Mouse (Mus musculus) lung, embryonic 15.5 days (tissue): ENCODE results near the gene Glb1l2. TPM values are rescaled to one million over a fixed set of nuclear protein-coding genes. Genes with fewer than 3 reads are reported as not detected.

Experiments used
- ATAC-seq: fragments of 200-750 bp; cut with Nextera tagmentation; 2 replicates; pipeline ENCODE4 v1.8.0; 2017; ENCODE audit warnings: moderate number of reproducible peaks, borderline replicate concordance; ENCODE audit not compliant: low FRiP score, low TSS enrichment; ENCODE audit errors: extremely low read depth
- H3K27ac ChIP-seq: fragments of 300-500 bp; sonication (generic); 2 replicates; pipeline ENCODE4 v1.5.1; 2015; ENCODE audit warnings: moderate library complexity, mild to moderate bottlenecking, inconsistent platforms
- H3K27me3 ChIP-seq: fragments of 300-500 bp; sonication (generic); 2 replicates; pipeline ENCODE4 v1.6.1; 2015; ENCODE audit warnings: inconsistent platforms
- H3K36me3 ChIP-seq: fragments of 300-500 bp; sonication (generic); 2 replicates; pipeline ENCODE4 v1.6.1; 2015; ENCODE audit warnings: inconsistent platforms
- H3K4me1 ChIP-seq: fragments of 300-500 bp; sonication (generic); 2 replicates; pipeline ENCODE4 v1.6.1; 2015; ENCODE audit warnings: inconsistent platforms
- H3K4me2 ChIP-seq: fragments of 300-500 bp; sonication (generic); 2 replicates; pipeline ENCODE4 v1.6.1; 2015; ENCODE audit warnings: inconsistent platforms, mild to moderate bottlenecking, moderate library complexity
- H3K4me3 ChIP-seq: fragments of 300-500 bp; sonication (generic); 2 replicates; pipeline ENCODE4 v1.5.1; 2015; ENCODE audit warnings: mild to moderate bottlenecking, inconsistent platforms
- H3K9ac ChIP-seq: fragments of 300-500 bp; sonication (generic); 2 replicates; pipeline ENCODE4 v1.6.1; 2015; ENCODE audit warnings: inconsistent platforms
- H3K9me3 ChIP-seq: fragments of 300-500 bp; sonication (generic); 2 replicates; pipeline ENCODE4 v1.6.1; 2016; ENCODE audit warnings: inconsistent platforms
- whole genome bisulfite sequencing: fragments of 180-500 bp; shearing (Covaris S2); methylation state at CpG from one replicate; pipeline ENCODE4 v1.1.7; 2015; 5-methylcytosine and 5-hydroxymethylcytosine counted together
- polyA plus RNA-seq: library from polyadenylated mRNA; unstranded; fragments of >200 nt; fragmentation: Nextera tagmentation; extraction: Ambion mirVana; gene quantifications from 2 replicates; pipeline ENCODE4 v1.2.1, GENCODE M21; 2015

Glb1l2 gene
- polyA plus RNA-seq, 1 experiment from 2014 or later: 8.1 TPM

GRCm38 (mm10) chr9:26775700-26776099, 30.6 kb downstream of the Glb1l2 start:
- 68% methylated on average over 2 of the region's 2 CpGs for WGBS
- no peak overlapping the region for H3K4me2 ChIP-seq
- H3K36me3 ChIP-seq: no peaks in the 10 kb centered on the region
- no peaks in the 10 kb centered on the region for H3K27me3 ChIP-seq
- H3K27ac ChIP-seq: no peak overlapping the region
- no peak overlapping the region for H3K9ac ChIP-seq
- ATAC-seq: no peak
- H3K4me3 ChIP-seq: no peak overlapping the region
- no peaks in the 10 kb centered on the region for H3K4me1 ChIP-seq
- H3K9me3 ChIP-seq: no peaks in the 10 kb centered on the region

GRCm38 (mm10) chr9:26768181-26768580, 38.1 kb downstream of the Glb1l2 start:
- Histone ChIP-seq H3K4me3 (no peak overlapping the region), H3K27ac (no peak overlapping the region), H3K9me3 (no peaks in the 10 kb centered on the region), H3K4me1 (no peaks in the 10 kb centered on the region), H3K9ac (no peak overlapping the region), H3K27me3 (no peaks in the 10 kb centered on the region), H3K4me2 (no peak overlapping the region), H3K36me3 (no peaks in the 10 kb centered on the region)
- ATAC-seq: no peak
- WGBS: 74% methylated on average over 3 of the region's 3 CpGs

DNA sequence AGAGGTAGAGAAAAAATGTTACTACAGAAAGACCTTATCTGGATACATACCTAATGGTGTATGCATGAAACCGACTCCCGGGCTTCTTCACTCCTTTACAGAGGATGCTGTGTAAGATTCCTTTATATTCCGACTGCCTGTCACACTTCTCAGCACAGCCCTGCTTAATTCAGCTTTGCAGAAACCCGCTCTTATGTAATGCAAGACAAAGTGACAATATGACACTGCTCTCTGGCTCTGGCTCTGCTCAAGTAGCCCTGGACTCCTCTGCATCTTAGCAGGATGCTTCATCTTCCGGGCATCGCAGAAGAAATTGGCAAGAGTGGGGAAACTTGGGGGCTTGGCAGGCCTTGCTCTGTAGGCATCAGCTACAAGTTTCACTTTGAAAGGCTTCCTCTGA, 43.8 kb downstream of the Glb1l2 start:
- Histone ChIP-seq H3K27me3 (no peaks in the 10 kb centered on the region), H3K36me3 (no peaks in the 10 kb centered on the region)
- 84% methylated on average over 6 of the region's 6 CpGs for WGBS

DNA sequence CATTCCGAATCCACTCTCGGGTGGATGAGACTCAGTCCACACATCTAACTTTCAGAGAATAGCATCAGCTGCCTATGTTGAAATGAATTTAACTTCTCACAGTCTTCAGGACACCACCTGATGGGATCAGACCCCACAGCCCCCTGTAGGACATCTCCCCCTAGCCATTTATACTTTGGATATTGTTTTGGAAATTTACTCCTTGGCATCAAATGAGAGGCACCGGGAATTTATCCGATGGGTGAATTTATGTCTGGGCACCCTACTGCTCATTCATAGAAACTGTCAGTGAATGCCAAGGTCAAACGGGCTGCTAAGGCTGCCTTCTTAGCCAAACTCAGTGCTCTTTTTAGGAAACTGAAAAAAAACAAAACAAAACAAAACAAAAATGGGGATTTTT, 45.7 kb downstream of the Glb1l2 start:
- 63% methylated on average over 5 of the region's 5 CpGs for WGBS
- H3K27me3 ChIP-seq: no peaks in the 10 kb centered on the region
- no peak overlapping the region for H3K4me3 ChIP-seq
- no peak overlapping the region for H3K4me2 ChIP-seq
- no peaks in the 10 kb centered on the region for H3K9me3 ChIP-seq
- no peak for ATAC-seq
- no peak overlapping the region for H3K27ac ChIP-seq
- H3K4me1 ChIP-seq: no peaks in the 10 kb centered on the region
- H3K36me3 ChIP-seq: no peaks in the 10 kb centered on the region
- no peak overlapping the region for H3K9ac ChIP-seq

More for the DNA sequence above, 43.8 kb downstream of the Glb1l2 start:
- no peak overlapping the region for H3K9ac ChIP-seq
- no peaks in the 10 kb centered on the region for H3K4me1 ChIP-seq
- H3K9me3 ChIP-seq: no peaks in the 10 kb centered on the region
- ATAC-seq: no peak
- H3K4me3 ChIP-seq: no peak overlapping the region
- no peak overlapping the region for H3K27ac ChIP-seq
- no peak overlapping the region for H3K4me2 ChIP-seq

GRCm38 (mm10) chr9:26760081-26760480, 46.2 kb downstream of the Glb1l2 start:
- no peak overlapping the region for H3K4me2 ChIP-seq
- no peak for ATAC-seq
- H3K4me3 ChIP-seq: no peak overlapping the region

DNA sequence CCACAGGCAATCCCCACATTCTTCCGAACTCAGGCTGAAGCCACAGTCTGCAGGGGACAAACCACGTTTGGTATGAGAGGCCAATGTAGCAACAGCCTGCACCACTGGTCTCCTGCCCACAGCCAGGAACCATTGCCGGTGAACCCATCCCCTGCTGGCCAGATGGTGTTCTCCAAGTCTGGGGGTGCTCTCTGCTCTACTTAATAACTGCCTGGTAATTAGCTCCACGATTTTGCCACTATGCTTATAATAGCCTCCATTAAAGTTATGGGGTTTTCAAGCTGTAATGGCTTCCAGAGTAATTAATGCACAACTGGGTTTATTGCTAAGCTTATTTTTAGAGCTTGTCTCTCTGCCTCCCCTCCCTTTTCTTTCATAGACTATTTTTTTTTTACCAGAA, 57.4 kb downstream of the Glb1l2 start:
- Histone ChIP-seq H3K36me3 (no peaks in the 10 kb centered on the region), H3K4me1 (no peaks in the 10 kb centered on the region), H3K27ac (no peak overlapping the region), H3K4me3 (no peak overlapping the region), H3K27me3 (no peaks in the 10 kb centered on the region), H3K9me3 (no peaks in the 10 kb centered on the region), H3K9ac (no peak overlapping the region), H3K4me2 (no peak overlapping the region)
- 74% methylated on average over 4 of the region's 4 CpGs for WGBS
- no peak for ATAC-seq

More at GRCm38 (mm10) chr9:26760081-26760480, 46.2 kb downstream of the Glb1l2 start:
- no peaks in the 10 kb centered on the region for H3K4me1 ChIP-seq
- no peaks in the 10 kb centered on the region for H3K36me3 ChIP-seq
- no peaks in the 10 kb centered on the region for H3K27me3 ChIP-seq
- no peaks in the 10 kb centered on the region for H3K9me3 ChIP-seq
- 23% methylated on average over 9 of the region's 9 CpGs for WGBS
- H3K9ac ChIP-seq: no peak overlapping the region
- no peak overlapping the region for H3K27ac ChIP-seq

DNA sequence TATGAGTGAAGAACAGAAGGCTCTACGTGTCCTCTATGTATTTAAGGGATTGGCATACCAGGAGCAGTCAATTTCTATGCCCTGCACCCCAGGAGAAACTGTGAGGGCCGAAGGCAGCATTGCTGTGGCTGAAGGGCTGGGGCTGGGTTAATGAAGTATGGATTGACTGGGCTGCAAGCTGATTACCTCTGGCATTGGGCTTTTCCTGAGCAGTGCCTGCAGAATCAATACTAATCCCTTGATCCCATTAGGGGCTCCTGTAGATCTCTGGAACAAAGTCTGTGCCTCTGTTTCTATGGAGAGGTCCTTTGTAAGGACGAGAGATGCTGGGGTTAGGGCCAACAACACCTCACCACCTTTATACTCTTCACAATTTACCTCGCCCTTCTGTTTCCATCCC, 59.1 kb downstream of the Glb1l2 start:
- H3K4me3 ChIP-seq: no peak overlapping the region
- H3K4me2 ChIP-seq: no peak overlapping the region
- H3K9ac ChIP-seq: no peak overlapping the region
- no peaks in the 10 kb centered on the region for H3K36me3 ChIP-seq
- H3K27me3 ChIP-seq: no peaks in the 10 kb centered on the region
- no peak for ATAC-seq
- H3K4me1 ChIP-seq: no peaks in the 10 kb centered on the region
- 45% methylated on average over 4 of the region's 4 CpGs for WGBS
- H3K9me3 ChIP-seq: no peaks in the 10 kb centered on the region
- no peak overlapping the region for H3K27ac ChIP-seq

GRCm38 (mm10) chr9:26742817-26743216, 63.5 kb downstream of the Glb1l2 start:
- Histone ChIP-seq H3K9me3 (no peaks in the 10 kb centered on the region), H3K9ac (no peak overlapping the region), H3K27me3 (no peaks in the 10 kb centered on the region), H3K36me3 (no peaks in the 10 kb centered on the region), H3K4me3 (no peak overlapping the region), H3K27ac (no peak overlapping the region), H3K4me2 (no peak overlapping the region), H3K4me1 (no peaks in the 10 kb centered on the region)
- ATAC-seq: no peak
- 82% methylated on average over 3 of the region's 3 CpGs for WGBS

DNA sequence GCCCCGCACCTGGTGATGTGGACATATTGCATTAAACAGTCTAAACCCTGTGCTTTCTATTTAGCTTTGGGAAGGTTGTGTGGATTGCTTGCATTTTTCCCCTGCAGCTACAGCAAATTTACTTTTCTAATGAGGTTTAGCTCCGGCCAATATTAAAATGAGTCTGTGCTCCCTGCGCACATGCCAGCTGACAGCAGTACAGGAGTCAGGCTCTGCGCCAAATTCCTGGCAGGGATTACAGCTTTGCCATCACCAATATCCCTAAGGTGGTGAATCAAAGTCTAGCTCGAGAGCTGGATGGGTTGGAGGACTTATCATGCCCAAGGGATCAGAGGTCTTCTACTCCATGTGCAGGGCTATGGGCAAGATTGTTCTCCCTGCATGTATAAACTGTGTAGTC, 69.2 kb downstream of the Glb1l2 start:
- no peak for ATAC-seq
- whole genome bisulfite sequencing: 75% methylated on average over 5 of the region's 5 CpGs
- H3K4me1 ChIP-seq: peaks cover 10% of the 10 kb centered on the region

GRCm38 (mm10) chr9:26733986-26734385, 72.3 kb downstream of the Glb1l2 start:
- Histone ChIP-seq H3K4me3 (peak overlapping the region; percentile 41), H3K27ac (no peak overlapping the region), H3K36me3 (no peaks in the 10 kb centered on the region), H3K4me1 (peaks cover 10% of the 10 kb centered on the region), H3K27me3 (peaks cover 47% of the 10 kb centered on the region), H3K9me3 (no peaks in the 10 kb centered on the region), H3K4me2 (peak overlapping the region; percentile 81), H3K9ac (no peak overlapping the region)
- ATAC-seq: peak; percentile 31; the same call in 1 of the 2 replicates
- under 1% methylated on average over 37 of the region's 37 CpGs for WGBS

More for the DNA sequence above, 69.2 kb downstream of the Glb1l2 start:
- no peak overlapping the region for H3K4me3 ChIP-seq
- no peaks in the 10 kb centered on the region for H3K36me3 ChIP-seq
- no peak overlapping the region for H3K4me2 ChIP-seq
- peaks cover 42% of the 10 kb centered on the region for H3K27me3 ChIP-seq
- no peak overlapping the region for H3K9ac ChIP-seq
- H3K27ac ChIP-seq: no peak overlapping the region
- H3K9me3 ChIP-seq: no peaks in the 10 kb centered on the region

DNA sequence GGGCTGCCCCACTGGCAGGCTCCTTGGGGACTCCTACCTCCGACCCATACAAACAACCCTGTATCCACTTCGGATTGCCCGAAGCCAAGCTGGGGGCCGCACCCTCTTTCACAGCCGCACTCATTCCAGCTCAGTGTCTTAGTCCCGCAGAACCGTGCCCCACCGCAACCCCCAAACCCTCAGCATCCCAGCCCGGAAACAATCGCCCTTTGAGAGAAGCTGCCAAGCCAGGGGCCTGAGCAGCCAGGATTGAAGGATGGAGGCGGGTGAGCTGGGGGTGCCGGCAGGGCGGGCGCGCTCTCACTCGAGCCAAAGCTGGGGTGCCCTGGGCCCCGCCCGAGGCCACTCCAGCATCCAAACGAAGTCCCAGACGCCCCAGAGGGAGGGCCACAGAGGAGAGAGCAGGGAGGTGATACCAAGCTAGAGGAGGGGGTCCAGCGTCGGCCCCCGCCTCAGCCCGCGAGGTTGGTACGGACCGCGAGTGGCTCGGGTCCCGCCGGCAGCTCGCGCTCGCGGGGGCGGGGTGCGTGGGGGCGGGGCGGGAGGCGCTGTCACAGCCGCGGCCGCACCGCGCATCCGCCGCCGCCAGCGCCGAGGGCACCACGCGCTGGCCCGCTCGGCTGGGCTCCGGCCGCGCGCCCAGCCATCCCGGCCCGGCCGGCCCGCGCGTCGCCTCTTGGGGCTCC, 72.9 kb downstream of the Glb1l2 start, which contains the start of gene B3gat1:
Gene B3gat1, plus strand, starts transcription at position 523 of the 686 bp plus-strand sequence.
- no peaks in the 10 kb centered on the region for H3K9me3 ChIP-seq
- H3K36me3 ChIP-seq: no peaks in the 10 kb centered on the region
- ATAC-seq: peak; percentile 69; the same call in 1 of the 2 replicates
- peak within 1 kb of the TSS; percentile 81 for H3K4me2 ChIP-seq
- H3K27ac ChIP-seq: no peak within 1 kb of the TSS
- H3K4me1 ChIP-seq: peaks cover 10% of the 10 kb centered on the region
- peak within 1 kb of the TSS; percentile 41 for H3K4me3 ChIP-seq
- H3K9ac ChIP-seq: no peak within 1 kb of the TSS
- H3K27me3 ChIP-seq: peaks cover 47% of the 10 kb centered on the region
- 3% methylated on average over 45 of the region's 65 CpGs for WGBS

DNA sequence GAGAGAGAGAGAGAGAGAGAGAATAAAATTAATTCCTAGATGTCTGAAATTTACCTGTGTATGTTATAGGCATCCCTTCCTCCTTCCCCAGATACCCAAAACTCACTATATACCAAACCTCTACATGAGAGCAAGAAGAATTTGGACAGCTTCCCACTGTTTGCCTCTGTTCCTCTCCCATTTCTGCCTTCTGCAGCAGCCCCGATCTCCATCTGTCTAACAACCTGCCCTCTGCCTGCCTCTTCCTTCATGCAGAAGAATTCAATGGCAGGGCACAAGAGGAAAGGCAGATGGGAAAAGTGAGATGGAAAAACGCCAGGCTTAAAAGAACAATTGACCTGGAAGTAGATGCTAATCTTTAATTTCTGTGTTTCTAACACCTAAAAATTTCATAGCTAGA, 77.7 kb downstream of the Glb1l2 start:
- H3K4me2 ChIP-seq: no peak overlapping the region
- no peak overlapping the region for H3K4me3 ChIP-seq
- no peak overlapping the region for H3K9ac ChIP-seq
- no peak overlapping the region for H3K27ac ChIP-seq
- no peaks in the 10 kb centered on the region for H3K9me3 ChIP-seq
- peaks cover 19% of the 10 kb centered on the region for H3K27me3 ChIP-seq
- 68% methylated on average over 2 of the region's 2 CpGs for WGBS
- no peak for ATAC-seq
- peaks cover 4% of the 10 kb centered on the region; the same call in 1 of the 2 replicates for H3K4me1 ChIP-seq
- no peaks in the 10 kb centered on the region for H3K36me3 ChIP-seq
